Mouse (Mus musculus) neural tube, embryonic 12.5 days (tissue): ENCODE measurements at regions not wholly inside any gene's neighbourhood (a gene's known extent, or its start where the extent isn't known, plus 50 kb on each side); places are given as distances from the start of the nearest gene placed in this dataset.

Source experiments
- ATAC-seq: fragments of 200-750 bp; cut with Nextera tagmentation; 2 replicates; pipeline ENCODE4 v1.8.0; 2017; ENCODE audit warnings: low read depth, mild to moderate bottlenecking, moderate TSS enrichment, moderate library complexity; ENCODE audit not compliant: low FRiP score
- H3K27ac ChIP-seq: fragments of 300-500 bp; sonication (generic); 2 replicates; pipeline ENCODE4 v1.5.1; 2016
- H3K27me3 ChIP-seq: fragments of 300-500 bp; sonication (generic); replicated peaks from 2 replicates; pipeline ENCODE4 v1.6.1; 2016; ENCODE audit warnings: mild to moderate bottlenecking
- H3K36me3 ChIP-seq: fragments of 300-500 bp; sonication (generic); 2 replicates; pipeline ENCODE4 v1.6.1; 2016; ENCODE audit warnings: mild to moderate bottlenecking
- H3K4me1 ChIP-seq: fragments of 300-500 bp; sonication (generic); 2 replicates; pipeline ENCODE4 v1.6.1; 2016
- H3K4me2 ChIP-seq: fragments of 300-500 bp; sonication (generic); replicated peaks from 2 replicates; pipeline ENCODE4 v1.6.1; 2016; ENCODE audit warnings: mild to moderate bottlenecking
- H3K4me3 ChIP-seq: fragments of 300-500 bp; sonication (generic); 2 replicates; pipeline ENCODE4 v1.5.1; 2016
- H3K9ac ChIP-seq: fragments of 300-500 bp; sonication (generic); 2 replicates; pipeline ENCODE4 v1.6.1; 2016; ENCODE audit warnings: mild to moderate bottlenecking
- H3K9me3 ChIP-seq: fragments of 300-500 bp; sonication (generic); 2 replicates; pipeline ENCODE4 v1.6.1; 2016; ENCODE audit warnings: mild to moderate bottlenecking
- WGBS: fragments of 180-500 bp; shearing (Covaris S2); methylation state at CpG from one replicate; pipeline ENCODE4 v1.1.7; 2016; 5-methylcytosine and 5-hydroxymethylcytosine counted together

GRCm38 (mm10) chr5:106257179-106257578 is 200.8 kb downstream of the Barhl2 start:
- ATAC-seq = no peak
- 73% methylated on average over 1 of the region's 1 CpGs for WGBS
- Histone ChIP-seq H3K4me2 (no peak overlapping the region), H3K4me1 (no peaks in the 10 kb centered on the region), H3K4me3 (no peak overlapping the region), H3K27me3 (no peaks in the 10 kb centered on the region), H3K9ac (no peak overlapping the region), H3K27ac (no peak overlapping the region), H3K9me3 (no peaks in the 10 kb centered on the region), H3K36me3 (no peaks in the 10 kb centered on the region)

DNA sequence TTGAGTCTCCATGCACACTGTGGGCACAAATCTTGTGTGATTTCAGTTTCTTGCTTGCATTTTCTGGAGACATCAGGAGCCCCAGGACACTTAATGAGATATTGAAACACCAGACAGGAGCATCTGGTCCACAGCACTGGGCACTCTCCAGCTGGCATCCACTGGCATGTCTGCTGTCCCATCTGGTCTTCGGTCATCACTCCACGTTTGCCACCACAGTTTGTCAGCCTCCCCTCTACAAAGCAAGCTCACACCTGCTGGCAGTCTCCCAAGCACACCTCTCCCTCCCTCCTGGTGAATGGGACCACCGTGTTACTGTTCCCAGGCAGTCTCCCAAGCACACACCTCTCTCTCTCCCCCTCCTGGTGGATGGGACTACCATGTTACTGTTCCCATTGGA is 228.8 kb downstream of the Barhl2 start:
- Histone ChIP-seq H3K9me3 (no peaks in the 10 kb centered on the region), H3K27ac (no peak overlapping the region), H3K4me3 (no peak overlapping the region), H3K27me3 (no peaks in the 10 kb centered on the region), H3K36me3 (no peaks in the 10 kb centered on the region), H3K9ac (no peak overlapping the region), H3K4me1 (no peaks in the 10 kb centered on the region), H3K4me2 (no peak overlapping the region)
- no peak for ATAC-seq
- WGBS = 64% methylated on average over 3 of the region's 3 CpGs

DNA sequence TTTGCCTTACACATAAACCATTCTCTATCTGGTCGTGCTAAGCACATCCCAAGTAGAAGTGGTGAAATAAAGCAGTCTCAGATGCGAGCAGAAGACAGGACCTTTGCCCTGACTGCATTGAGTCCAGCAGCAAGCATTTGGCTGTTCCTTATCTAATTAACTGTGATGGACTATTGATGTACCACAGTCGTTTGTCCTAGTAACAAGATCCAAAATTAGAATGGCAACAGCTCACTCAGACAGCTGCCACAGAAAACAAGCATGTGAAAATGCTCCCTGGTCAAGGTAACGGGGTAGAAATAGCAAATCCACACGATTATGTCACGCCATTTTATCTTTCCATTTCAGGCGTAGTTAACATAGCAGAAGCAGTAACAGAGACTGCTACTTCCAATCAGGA is 233.8 kb downstream of the Barhl2 start:
- Histone ChIP-seq H3K27ac (no peak overlapping the region), H3K27me3 (no peaks in the 10 kb centered on the region), H3K36me3 (no peaks in the 10 kb centered on the region), H3K4me1 (no peaks in the 10 kb centered on the region), H3K9ac (no peak overlapping the region), H3K9me3 (no peaks in the 10 kb centered on the region), H3K4me2 (no peak overlapping the region), H3K4me3 (no peak overlapping the region)
- ATAC-seq = no peak
- WGBS = 70% methylated on average over 7 of the region's 7 CpGs

GRCm38 (mm10) chr5:106209543-106209942 is 248.4 kb downstream of the Barhl2 start:
- H3K27me3 ChIP-seq = no peaks in the 10 kb centered on the region
- H3K4me2 ChIP-seq = no peak overlapping the region
- H3K9ac ChIP-seq = no peak overlapping the region
- H3K36me3 ChIP-seq = no peaks in the 10 kb centered on the region
- H3K27ac ChIP-seq = no peak overlapping the region
- H3K4me3 ChIP-seq = no peak overlapping the region
- peaks cover 13% of the 10 kb centered on the region for H3K4me1 ChIP-seq
- H3K9me3 ChIP-seq = no peaks in the 10 kb centered on the region
- WGBS = 81% methylated on average over 5 of the region's 5 CpGs
- ATAC-seq = no peak

GRCm38 (mm10) chr5:106207706-106208105 is 250.3 kb downstream of the Barhl2 start:
- no peak for ATAC-seq
- Histone ChIP-seq H3K36me3 (no peaks in the 10 kb centered on the region), H3K27ac (no peak overlapping the region), H3K27me3 (no peaks in the 10 kb centered on the region), H3K9me3 (no peaks in the 10 kb centered on the region), H3K4me2 (no peak overlapping the region), H3K9ac (no peak overlapping the region), H3K4me1 (peaks cover 13% of the 10 kb centered on the region), H3K4me3 (no peak overlapping the region)
- 81% methylated on average over 6 of the region's 6 CpGs for WGBS

DNA sequence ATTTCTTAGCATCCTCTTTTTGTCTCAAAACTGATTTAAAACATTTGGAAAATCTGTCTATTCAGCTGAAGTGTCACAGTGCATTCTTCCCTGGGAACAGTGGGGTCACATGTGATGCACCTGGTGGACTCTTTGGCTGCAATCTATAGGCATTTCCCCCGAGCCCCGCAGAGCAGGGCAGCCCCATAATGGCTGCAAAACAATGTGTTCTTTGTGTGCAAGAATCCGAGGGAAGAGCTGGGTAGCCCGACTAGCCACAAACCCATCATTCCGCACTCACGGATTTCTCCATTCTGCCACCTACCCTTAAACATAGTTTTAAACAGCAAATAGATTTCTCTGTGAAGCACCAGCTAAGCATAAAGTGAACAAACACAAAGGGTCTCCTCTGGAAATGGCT is 252.2 kb downstream of the Barhl2 start:
- Histone ChIP-seq H3K4me1 (peaks cover 13% of the 10 kb centered on the region), H3K4me3 (no peak overlapping the region), H3K9me3 (no peaks in the 10 kb centered on the region), H3K4me2 (peak overlapping the region; percentile 25), H3K27me3 (no peaks in the 10 kb centered on the region), H3K27ac (no peak overlapping the region), H3K9ac (no peak overlapping the region), H3K36me3 (no peaks in the 10 kb centered on the region)
- peak; percentile 75 for ATAC-seq
- 7% methylated on average over 6 of the region's 6 CpGs for WGBS

DNA sequence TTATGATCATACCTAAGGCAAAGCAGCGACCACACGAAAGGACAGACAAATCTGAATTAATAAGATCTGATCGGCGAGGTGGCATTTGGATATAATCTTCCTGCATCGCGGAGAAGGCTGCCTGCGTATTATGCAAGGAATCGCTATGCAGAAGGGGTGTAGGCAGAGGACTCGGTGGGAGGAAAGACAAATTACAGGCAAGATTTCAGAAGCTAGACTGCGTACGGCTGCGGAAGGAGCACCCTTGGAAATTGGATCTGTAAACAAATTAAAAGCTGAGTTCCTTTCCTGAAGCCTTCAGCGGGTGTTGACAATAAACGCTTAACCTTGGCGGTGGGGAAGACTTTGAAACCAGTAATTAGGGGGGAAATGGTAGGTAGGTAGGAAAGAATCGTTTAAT is 257.3 kb downstream of the Barhl2 start:
- Histone ChIP-seq H3K27ac (no peak overlapping the region), H3K9me3 (no peaks in the 10 kb centered on the region), H3K4me1 (peaks cover 7% of the 10 kb centered on the region), H3K4me3 (no peak overlapping the region), H3K36me3 (no peaks in the 10 kb centered on the region), H3K9ac (no peak overlapping the region), H3K4me2 (no peak overlapping the region), H3K27me3 (no peaks in the 10 kb centered on the region)
- no peak for ATAC-seq
- WGBS = 83% methylated on average over 16 of the region's 16 CpGs

DNA sequence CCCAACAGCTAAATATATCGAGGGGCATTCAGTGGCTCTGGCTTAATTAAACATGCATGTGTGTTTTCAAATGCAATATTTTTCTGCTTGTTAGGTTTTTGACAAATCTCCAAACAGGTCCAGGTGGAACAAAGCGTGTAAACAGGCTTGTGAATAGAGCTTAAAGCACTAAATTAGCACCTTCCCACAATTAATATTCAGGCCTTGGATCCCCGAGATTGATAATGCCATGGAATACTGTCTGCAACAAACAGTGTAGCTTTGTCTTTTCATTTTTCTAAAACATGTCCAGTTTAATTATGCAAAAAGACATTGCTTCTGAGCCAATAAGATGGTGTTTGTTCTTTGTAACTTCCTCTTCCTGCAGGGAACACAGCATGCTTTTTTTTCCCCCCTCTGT is 258.9 kb downstream of the Barhl2 start:
- Histone ChIP-seq H3K4me1 (no peaks in the 10 kb centered on the region), H3K4me3 (no peak overlapping the region), H3K27me3 (no peaks in the 10 kb centered on the region), H3K9ac (no peak overlapping the region), H3K4me2 (no peak overlapping the region), H3K36me3 (no peaks in the 10 kb centered on the region), H3K27ac (no peak overlapping the region), H3K9me3 (0 out of 2 replicates have a peak, but pooled peaks cover 3% of the 10 kb centered on the region)
- WGBS = 75% methylated on average over 3 of the region's 3 CpGs
- no peak for ATAC-seq

GRCm38 (mm10) chr5:106191141-106191540 is 266.8 kb downstream of the Barhl2 start:
- Histone ChIP-seq H3K4me3 (no peak overlapping the region), H3K9me3 (0 out of 2 replicates have a peak, but pooled peaks cover 3% of the 10 kb centered on the region), H3K4me1 (no peaks in the 10 kb centered on the region), H3K27me3 (no peaks in the 10 kb centered on the region), H3K36me3 (no peaks in the 10 kb centered on the region), H3K27ac (no peak overlapping the region), H3K9ac (no peak overlapping the region), H3K4me2 (no peak overlapping the region)
- ATAC-seq = no peak
- 91% methylated on average over 11 of the region's 11 CpGs for WGBS

- ATAC-seq = no peak
- 90% methylated on average over 23 of the region's 23 CpGs for WGBS
- no peak overlapping the region for H3K4me2 ChIP-seq
- no peak overlapping the region for H3K9ac ChIP-seq
- H3K27ac ChIP-seq = no peak overlapping the region
- no peaks in the 10 kb centered on the region for H3K36me3 ChIP-seq
- H3K9me3 ChIP-seq = no peaks in the 10 kb centered on the region
- H3K4me1 ChIP-seq = no peaks in the 10 kb centered on the region
- no peaks in the 10 kb centered on the region for H3K27me3 ChIP-seq
- H3K4me3 ChIP-seq = no peak overlapping the region
Observed at GRCm38 (mm10) chr5:106181726-106182125, 276.2 kb downstream of the Barhl2 start.

DNA sequence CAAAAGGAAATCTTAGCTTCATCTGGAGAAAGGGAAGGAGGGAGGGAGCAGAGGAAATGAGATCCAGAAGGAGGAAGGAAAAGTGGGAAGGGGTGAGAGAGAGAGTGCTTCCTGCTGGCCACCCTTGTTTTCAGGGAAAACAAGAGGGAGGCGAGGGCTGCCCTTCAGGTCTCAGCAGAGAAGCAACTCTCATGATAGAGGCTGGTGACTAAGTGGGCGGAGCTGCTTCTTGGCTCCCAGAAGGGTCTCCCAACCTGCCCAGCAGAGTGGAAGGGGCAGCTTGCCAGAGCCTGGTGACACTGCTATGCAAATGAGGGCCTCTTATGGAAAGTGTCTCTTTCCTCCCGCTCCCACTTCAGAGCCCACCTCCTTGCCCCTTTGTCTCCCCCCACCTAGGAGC is 285.8 kb downstream of the Barhl2 start:
- no peaks in the 10 kb centered on the region for H3K27me3 ChIP-seq
- no peak overlapping the region for H3K9ac ChIP-seq
- 20% methylated on average over 3 of the region's 3 CpGs for WGBS
- ATAC-seq = no peak
- H3K9me3 ChIP-seq = no peaks in the 10 kb centered on the region
- no peaks in the 10 kb centered on the region for H3K36me3 ChIP-seq
- H3K27ac ChIP-seq = no peak overlapping the region
- H3K4me1 ChIP-seq = no peaks in the 10 kb centered on the region
- H3K4me2 ChIP-seq = no peak overlapping the region
- no peak overlapping the region for H3K4me3 ChIP-seq

DNA sequence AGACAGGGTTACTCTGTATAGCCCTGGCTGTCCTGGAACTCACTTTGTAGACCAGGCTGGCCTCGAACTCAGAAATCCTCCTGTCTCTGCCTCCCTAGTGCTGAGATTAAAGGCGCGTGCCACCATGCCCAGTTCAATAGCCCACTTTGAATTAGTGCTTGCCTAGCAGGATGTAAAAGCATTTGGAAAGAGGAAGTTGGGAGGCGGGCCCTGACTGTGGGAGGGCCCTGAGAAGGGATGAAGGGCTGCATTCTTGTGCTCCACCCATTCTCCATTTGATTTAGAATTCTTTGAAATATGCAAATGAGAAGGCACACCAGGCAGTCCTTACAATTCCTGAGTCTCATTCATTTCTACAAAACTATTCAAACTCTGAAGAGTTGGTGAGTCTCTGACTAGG is 287.6 kb downstream of the Barhl2 start:
- no peaks in the 10 kb centered on the region for H3K36me3 ChIP-seq
- no peaks in the 10 kb centered on the region for H3K4me1 ChIP-seq
- whole genome bisulfite sequencing = 91% methylated on average over 4 of the region's 4 CpGs
- H3K27ac ChIP-seq = no peak overlapping the region
- ATAC-seq = no peak
- H3K9ac ChIP-seq = no peak overlapping the region
- H3K4me3 ChIP-seq = no peak overlapping the region
- H3K4me2 ChIP-seq = no peak overlapping the region
- no peaks in the 10 kb centered on the region for H3K9me3 ChIP-seq
- no peaks in the 10 kb centered on the region for H3K27me3 ChIP-seq

DNA sequence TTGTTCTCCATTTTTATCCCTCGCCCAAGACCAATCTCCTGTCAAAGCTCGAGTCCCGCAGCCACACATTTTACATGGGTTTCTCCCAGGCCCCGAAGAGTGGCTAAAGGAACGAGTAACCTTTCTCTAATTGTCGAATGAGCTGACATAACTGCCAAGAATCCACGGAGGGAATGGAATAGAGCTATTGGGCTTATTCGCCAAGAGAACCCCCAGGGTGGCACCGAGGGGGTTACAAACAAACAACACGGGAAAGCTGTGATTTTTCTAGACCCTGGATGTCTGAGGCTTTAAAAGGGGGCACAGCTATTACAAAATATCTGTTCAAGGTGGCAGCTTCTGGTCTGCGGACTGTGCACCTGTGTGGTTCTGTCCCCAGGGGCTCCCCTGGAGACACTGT is 290.4 kb downstream of the Barhl2 start:
- Histone ChIP-seq H3K36me3 (no peaks in the 10 kb centered on the region), H3K9me3 (no peaks in the 10 kb centered on the region), H3K4me3 (no peak overlapping the region), H3K4me2 (no peak overlapping the region), H3K27ac (no peak overlapping the region), H3K27me3 (no peaks in the 10 kb centered on the region), H3K9ac (no peak overlapping the region), H3K4me1 (no peaks in the 10 kb centered on the region)
- WGBS = 86% methylated on average over 11 of the region's 11 CpGs
- no peak for ATAC-seq
